Mouse (Mus musculus): ENCODE data around the gene Gng7.
A peak's percentile ranks its signal among the peaks of the same experiment; 100 is the strongest.
"Not testable (repeated sequence)": the region's sequence is repeated elsewhere in the genome, so short reads cannot be mapped to it uniquely, and the experiment has no call there.

Gng7 gene

DNA sequence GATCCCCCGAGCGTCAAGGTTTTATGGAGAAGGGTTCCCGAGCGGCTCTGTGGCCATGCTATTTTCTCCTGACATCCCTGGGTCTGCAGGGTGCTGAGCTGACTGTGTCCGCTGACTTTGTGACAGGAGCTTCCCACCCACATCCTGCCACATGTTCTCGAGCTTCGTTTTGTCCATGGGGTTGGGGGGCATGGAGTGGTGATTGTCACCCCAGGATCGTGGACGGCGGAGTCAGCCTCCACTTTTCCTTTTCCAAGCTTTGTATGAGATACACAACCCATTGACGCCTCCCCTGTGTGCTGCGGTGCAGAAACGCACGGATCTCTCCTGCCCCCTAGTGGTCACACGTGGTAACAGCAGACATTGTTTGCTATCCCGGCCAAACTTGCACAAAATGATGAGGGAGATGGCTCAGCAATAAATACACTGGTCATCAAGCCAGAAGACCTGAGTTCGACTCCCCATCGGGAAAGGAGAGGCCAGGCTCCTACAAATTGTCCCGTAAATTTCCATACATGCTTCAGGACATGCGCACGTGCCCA lies 19.6 kb downstream of the Gng7 start:
- DNase-seq (ENCODE audit: low read depth, low spot score) = peak; percentile 51

DNA sequence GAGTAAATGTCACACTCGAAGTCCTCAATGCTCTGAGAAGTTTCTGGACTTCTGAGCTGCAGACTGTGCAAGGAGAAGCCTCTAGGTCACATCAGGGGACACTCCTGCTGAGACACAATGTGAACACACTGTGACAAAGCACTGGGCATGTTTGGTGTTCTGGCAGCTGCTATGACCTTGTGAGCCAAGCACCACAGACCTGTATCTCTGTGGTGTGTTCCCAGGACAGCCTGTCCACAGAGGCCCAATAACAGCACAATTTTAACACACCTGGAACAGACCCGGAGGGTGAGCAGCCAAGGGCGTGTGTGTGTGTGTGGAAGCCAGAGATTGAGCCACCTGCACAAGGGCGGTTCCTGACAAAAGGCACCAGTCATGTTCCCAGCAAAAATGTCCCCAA lies 20.1 kb downstream of the Gng7 start:
- DNase-seq (ENCODE audit: low read depth, low spot score) = no peak

DNA sequence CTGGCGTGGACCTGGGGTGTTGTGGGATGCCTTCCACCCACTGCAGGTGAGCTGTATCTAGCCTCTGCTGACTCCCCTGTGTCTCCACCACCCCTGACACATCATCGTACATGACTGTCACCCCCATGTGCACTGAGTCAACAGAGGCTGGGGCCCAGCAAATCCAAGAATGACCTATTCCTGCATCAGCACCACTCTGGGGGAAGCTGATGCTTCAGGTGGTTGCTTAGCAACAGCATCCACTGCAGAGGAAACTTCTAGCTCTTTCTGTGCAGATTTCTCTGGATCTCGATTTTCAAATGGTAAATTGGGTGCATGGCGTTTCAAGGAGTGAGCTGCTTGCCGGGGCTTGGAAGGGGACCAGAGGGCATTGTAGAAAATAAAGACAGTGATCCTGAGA lies 21.5 kb downstream of the Gng7 start:
- DNase-seq (ENCODE audit: low read depth, low spot score) = no peak

DNA sequence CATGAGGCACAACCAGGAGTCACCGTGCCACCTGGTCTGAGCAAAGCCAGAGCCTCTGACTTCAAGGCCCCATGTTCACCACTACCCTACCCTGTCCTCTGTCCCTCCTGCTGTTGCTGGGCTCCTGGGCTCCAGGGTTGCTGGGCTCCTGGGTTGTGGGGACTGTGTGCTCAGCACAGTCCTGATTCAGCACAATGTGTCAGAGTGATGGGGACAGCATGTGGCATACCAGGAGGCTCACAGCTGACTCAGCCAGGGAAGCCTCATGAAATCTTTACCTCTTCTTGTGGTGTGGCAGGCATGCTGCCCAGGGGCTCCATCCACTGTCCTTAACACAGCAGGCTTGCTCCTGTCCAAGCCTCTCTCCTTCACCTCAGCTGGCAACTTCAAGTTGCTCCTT lies 22.8 kb downstream of the Gng7 start:
- DNase-seq (ENCODE audit: low read depth, low spot score) = no peak

DNA sequence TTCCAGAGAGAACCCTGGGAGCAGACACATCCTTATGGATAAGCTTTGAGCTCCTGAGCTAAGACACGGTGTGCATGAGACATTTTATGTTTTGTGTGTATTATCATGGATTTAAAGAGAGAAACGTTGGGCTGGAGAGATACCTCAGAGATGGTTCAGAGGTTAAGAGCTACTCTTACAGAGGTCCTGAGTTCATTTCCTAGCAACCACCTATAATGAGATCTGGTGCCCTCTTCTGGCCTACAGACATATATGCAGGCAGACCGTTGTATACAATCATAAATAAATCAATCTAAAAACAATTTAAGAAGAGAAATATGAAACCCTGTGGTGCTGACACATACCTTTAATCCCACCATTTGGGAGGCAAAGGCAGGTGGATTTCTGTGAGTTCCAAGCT lies 23.7 kb downstream of the Gng7 start:
- no peak for DNase-seq (ENCODE audit: low read depth, low spot score)

DNA sequence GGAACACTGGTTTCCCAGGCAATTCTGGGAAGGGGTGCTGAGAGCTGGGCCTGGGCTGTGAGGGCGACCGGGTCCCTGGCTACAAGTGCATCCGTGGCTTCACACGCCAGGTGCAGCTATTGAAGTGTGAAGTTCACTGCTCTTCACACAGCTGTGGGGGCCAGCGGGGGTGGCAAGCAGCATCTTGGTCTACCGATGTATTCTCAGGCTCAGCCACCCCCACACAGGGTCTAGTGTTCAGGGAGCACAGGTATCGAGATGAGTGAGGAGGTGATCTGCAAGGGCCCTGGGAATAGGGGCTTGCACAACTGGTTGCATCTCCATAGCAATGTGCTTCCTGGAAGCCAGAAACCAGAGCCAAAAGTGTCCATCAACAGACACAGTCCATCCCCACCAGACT lies 24.3 kb downstream of the Gng7 start:
- no peak for DNase-seq (ENCODE audit: low read depth, low spot score)

DNA sequence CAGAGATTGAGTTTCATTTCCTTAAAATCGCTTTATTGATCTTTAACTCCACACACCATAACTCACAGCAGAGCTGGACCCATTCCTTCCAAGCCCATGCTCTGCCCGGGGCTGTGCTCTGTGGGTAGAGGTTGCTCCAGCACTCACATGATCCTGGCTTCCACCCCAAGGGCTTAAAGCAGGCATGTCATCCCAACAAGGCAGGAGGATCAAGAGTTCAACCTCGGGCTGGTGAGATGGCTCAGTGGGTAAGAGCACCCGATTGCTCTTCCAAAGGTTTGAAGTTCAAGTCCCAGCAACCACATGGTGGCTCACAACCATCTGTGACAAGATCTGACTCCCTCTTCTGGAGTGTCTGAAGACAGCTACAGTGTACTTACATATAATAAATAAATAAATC lies 24.9 kb downstream of the Gng7 start:
- not testable (repeated sequence) for DNase-seq (ENCODE audit: low read depth, low spot score)

DNA sequence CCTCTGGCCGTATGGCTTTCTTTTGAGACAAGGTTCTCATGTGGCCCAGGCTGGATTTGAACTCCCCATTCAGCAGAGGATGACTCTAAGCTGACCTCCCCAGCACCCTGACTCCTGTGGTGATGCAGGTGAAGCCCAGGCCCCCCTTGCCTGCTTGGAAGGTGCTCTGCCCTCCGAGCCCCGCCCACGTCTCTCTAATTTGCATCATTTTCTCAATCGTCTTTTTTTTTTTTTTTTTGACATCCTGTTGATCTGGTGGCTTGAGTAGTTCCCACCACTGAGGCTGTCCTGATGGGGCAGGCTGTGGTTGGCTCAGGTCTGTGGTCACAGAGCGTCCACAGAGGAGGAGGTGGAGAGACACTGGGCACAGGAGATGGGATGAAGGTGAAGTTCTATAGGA lies 25.3 kb downstream of the Gng7 start:
- no peak for DNase-seq (ENCODE audit: low read depth, low spot score)

DNA sequence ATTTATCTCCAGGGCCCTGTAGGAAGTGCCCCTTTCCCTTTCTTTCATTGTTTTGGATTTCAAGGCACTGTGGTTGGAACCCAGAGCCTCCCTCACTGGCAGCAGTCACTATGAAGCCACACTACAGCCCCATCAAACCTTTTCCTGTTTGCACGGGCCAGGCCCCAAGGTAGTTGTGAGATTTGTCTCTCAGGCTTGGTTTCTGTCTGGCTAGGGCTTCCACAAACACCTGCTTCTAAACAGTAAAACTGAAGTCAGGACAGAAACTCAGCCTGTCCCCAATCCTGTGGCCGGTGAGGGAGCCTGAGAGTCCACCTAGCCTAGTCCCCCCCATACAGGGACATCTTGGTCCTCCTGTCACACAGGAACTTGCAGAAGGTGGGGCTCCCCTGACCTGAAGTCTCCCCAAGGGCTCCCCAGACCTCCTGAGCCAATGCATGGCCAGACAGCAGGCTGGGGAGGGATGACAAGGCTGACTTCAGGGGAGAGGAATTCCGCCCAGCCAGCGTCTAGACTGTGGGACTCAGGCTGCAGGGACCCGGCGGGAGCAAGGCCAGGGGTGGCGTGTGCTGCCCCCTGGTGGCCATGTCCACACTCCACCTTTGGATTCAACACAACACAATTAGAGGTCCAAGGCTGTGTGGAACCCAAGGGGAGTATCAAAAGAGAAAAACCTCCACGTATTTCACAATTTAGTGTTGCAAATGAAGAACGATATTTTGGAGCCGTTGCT lies 26.9 kb downstream of the Gng7 start:
- peak; percentile 61 for DNase-seq (ENCODE audit: low read depth, low spot score)

DNA sequence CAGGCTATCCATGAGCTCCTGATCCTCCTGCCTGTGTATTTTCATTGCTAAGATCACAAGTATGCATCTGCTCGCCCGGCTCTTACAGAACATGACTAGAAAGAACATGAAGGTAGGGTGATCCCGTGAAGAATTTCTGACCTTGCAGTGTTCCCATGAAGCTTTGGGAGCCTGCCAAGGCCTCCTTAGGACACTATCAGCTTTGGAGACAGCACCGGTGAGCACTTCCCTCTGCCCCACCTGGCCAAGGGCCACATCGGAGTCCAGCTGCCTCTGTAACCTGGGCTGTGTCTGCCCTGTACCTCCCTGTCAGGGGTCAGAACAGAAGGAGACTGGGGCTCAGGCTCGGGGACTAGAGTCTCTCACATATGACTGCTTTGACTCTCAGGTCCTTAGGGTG lies 28.0 kb downstream of the Gng7 start:
- no peak for DNase-seq (ENCODE audit: low read depth, low spot score)

DNA sequence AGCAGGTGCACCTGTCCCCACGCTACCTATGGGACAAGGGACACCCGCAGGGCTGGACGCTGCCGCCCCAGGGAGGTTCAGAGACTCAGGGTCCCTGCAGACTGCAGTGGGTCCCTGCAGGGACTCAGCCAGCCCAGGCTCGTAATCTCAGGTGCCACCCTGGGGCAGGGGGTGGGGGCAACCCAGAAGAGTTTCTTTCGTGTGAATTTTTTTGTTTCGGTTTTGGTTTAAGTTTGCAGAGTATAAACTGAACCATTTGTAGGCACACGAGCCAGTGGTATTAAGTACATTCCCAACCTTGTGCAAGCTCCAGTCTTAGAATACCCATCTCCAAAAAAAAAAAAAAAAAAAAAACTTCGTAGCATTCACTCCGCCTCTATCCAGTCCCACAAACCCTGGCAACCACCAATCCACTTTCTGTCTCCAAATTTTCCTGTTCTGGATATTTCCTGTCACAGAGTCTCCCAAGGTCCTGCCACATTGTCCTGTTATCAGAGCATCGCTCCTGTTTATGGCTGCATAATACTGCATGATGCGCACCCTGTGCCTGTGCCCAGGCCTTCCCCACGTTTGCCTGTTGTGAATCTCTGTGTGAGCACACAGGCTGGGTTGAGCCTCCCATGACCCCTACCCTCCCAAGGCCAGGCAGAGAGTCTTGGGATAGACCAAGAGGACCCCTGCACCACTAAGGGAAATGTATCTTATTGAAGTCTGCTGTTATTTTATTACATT lies 28.6 kb downstream of the Gng7 start:
- no peak for DNase-seq (ENCODE audit: low read depth, low spot score)

DNA sequence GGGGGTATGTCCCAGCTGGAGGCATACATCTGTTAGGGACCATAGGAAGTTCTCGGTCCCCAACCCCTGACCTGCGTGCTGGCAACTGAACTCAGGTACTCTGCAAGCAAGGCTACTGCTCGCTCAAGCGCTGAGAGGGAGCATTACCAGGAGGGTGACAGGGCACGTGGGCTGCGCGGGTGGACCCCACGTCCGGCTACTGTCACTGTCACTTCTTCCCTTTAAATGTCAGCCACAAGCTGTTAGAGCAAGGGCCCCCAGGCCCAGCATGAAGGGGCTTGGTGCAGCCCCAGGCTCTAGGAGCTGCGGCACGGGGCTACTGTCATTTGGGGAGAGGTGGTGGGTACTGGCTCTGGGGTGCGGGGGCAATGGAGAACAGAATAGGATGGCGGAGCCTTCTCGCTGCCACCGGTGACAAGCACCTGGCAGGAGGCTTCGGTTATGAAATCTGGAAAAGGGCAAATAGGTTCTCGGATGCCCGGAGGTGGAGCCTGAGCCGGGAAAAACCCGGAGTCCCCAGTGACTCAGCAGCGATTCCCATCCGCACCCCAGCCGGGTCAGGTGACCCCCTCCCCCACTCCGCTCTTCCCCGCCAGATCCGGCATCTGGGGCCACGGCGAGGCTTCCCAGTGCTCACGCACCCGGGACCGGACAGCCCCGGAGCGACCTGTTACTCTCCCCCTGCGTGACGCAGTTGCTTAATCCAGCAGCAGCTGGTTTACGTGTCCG lies 29.3 kb downstream of the Gng7 start:
- peak; percentile 44 for DNase-seq (ENCODE audit: low read depth, low spot score)

DNA sequence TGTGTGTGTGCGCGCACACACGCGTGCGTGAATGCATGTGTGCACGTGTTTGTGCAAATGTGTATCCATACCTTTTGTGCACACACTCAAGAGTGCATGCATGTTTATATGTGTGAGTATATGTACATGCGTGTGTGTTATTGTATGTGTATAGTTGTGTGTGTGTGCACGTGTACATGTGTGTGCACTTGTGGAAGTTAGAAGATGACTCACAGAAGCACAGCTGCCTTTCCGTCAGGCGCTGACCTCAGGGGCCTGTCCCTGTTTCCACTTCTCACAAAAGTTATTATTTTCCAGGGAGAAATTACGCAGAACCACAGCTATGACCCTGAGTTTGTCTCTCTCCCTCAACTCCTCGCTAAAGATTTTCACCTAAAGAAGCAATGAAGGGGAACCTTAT lies 30.5 kb downstream of the Gng7 start:
- no peak for DNase-seq (ENCODE audit: low read depth, low spot score)

DNA sequence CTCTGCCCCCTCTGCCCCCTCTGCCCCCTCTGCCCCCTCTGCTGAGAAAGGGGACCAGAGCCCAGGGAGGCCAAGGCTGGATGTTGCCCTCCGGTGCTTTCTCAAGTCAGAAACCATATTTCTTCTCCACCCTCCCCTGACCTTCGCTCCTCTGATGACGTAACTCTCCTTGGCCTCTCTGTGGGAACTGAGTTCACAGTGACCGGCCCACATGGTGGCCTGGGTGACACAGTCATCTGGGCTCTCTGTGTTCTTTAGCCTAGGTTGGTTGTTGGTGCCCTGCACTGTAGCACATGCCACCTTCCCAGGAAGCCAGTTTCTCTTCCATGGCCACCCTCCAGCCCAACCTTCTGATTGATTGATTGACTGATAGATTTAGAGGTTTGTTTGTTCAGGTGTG lies 32.4 kb downstream of the Gng7 start:
- DNase-seq (ENCODE audit: low read depth, low spot score) = no peak

DNA sequence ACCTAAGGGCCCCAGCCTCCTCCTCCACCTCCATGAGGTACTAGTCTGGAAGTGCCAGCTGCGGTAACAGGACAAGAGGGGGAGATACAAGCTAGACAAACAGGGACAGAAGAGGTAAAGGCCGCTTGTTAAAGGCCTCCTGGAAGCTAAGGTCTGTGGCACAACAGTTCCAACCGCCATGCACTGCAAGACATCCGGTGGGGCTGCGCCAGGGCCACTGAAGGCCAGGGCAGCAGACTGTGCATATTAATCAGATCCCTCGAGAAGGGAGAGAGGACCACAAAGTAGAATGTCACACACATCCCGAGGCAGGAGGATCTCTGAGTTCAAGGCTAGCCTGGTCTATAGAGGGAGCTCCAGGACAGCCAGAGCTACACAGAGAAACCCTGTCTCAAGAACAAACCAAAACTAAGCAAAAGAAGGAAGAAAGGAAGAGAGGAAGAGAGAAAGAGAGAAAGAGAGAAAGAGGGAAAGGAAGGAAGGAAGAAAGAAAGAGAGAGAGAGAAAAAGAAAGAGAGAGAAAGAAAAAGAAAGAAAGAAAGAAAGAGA lies 33.1 kb downstream of the Gng7 start:
- no peak for DNase-seq (ENCODE audit: low read depth, low spot score)

DNA sequence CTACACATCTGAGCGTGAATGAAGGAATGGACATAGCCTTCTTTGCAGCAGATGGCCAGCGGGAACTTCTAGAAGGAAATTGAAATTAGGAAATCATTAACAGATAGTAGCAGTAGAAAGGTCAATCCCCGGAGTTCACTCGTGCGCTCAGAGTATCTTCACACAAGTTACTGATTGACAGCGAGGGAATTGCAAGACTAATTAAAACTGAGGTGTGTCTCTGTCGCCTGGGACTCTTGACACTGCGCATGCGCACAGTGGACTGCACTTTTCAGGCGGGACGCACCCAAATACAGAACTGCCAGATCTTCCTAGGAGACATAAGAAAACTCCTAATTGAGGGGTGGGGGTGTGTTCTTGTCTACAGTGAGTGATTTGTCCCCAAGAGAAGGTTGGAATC lies 39.3 kb downstream of the Gng7 start:
- DNase-seq (ENCODE audit: low read depth, low spot score) = no peak

DNA sequence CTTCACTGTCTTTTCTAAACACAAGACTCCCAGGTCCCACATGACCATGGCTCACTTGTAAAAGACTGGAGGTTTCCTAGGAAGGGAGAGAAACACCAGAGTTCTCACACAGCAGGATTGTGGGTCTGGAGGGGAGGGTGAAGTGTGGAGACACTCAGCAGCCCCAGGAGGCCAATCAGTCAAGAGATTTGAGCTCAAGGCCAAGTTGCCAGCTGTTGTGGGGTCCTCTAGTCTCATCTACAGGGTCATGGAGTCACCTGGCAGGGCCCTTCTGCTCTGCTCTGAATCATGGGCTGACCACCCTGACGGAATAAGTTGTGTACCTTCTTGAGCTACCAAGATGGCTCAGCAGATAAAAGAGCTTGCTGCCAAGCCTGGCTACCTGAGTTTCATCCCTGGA lies 41.0 kb downstream of the Gng7 start:
- DNase-seq (ENCODE audit: low read depth, low spot score) = no peak

DNA sequence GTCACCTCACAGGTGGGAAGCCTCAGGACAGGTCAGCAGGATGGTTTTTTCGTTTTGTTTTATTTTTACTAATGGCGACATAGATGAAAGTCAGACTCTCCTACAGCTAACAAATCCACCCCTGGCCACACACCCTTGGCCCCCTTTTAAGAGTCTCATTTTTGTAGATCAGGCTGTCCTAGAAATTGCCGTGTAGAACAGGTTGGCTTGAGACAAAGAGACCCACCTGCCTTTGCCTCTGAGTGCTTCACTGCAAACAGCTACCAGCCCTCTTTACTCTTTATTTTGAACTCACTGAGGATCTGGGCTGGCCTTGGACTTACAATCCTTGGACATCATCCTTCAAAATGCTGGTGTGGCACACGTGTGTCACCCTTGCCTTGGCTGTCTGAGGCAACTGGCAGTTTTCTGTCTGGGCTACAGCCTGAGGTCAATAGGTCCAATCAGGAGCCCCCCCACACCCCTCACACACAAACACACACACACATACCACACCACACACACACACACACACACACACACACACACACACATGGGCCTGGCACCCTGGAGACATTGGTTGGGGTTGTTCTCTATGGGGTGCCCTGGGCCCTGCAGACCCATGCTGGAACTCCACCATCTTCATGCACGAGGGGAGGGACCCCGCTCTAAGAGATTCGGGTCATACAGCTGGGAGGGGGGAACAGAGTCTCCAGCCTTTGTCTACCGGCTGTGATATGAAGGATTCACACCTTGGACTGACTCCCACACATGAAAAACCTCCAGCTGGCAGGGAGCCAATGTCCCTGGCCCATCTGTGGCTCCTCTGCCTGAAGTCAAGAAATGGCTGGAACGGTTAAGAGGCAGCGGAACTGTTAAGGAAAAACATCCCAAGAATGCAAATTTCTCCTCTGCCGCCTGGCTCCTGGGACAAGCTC lies 42.4 kb downstream of the Gng7 start:
- DNase-seq (ENCODE audit: low read depth, low spot score) = no peak

DNA sequence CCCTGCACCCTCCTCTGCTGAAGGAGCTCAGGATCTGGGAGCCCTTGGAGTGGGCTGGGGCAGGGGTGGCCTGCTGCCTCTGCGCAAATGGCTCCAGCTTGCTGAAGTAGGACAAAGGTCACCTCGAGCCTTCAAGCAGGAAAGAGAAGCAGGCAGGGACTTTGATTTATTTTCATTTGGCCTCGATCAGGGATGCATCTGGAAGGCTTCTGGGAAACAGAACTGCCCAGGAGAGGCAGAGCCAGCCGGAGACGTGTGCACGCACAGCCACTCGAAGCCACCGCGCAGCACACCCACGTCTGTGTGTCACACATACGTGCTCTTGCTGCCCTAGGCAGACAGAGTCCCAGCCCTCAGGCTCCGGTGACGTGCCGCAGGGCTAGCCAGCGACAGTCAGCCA lies 43.2 kb downstream of the Gng7 start:
- DNase-seq (ENCODE audit: low read depth, low spot score) = no peak

DNA sequence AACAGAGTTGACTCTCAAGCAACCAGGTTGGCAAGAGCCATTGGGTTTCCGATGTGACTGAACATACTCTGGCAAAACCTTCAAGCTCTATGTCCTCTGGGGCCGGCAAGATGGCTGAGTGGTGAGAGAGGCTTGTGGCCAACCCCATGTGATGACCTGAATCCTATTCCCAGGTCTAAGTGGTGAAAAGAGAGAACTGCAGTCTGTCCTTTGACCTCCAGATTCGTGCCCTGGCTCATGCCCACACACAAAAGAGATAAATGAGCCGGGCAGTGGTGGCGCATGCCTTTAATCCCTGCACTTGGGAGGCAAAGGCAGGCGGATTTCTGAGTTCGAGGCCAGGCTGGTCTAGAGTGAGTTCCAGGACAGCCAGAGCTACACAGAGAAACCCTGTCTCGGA lies 44.6 kb downstream of the Gng7 start:
- DNase-seq (ENCODE audit: low read depth, low spot score) = no peak

DNA sequence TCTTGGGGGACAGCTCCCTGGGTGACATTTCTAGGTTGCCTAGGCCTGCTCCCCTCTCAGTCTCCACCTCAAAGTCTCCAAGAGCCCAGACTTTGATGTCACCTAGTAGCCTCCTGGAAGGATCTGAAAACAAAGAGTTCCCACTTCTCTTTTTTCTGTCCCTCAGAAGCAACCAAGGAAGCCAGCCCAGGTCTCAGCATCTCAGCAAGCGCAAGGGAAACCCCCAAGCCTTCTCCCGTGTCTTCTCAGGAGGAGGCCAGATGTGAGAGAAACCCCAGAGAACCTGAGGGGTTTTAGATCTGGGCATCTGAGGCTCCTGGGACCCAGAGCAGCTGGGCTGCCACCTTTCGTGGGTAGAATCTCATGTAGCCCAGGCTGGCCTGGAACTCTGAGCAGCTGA lies 45.4 kb downstream of the Gng7 start:
- no peak for DNase-seq (ENCODE audit: low read depth, low spot score)

Measured in retina, adult 2 months (tissue).